9 mouse cellular contexts compared by ENCODE assay signal in genomic region chr5:105986401-105986800, GRCm38 (mm10).
DNase-seq lines count a peak whose midpoint lies in the region; ATAC-seq and TF ChIP-seq lines count a peak whose summit lies in the region.
"Had no signal": no experiment of that assay in that cellular context is flagged by ENCODE, and none has a peak within 500 bp of the region (broad histone marks: within the 10 kb centered on the region; RNA-seq: fewer than 3 reads in every experiment).

No protein-coding gene starts in this region.

- H3K27me3 ChIP-seq in liver, embryonic 14.5 days (ENCODE audit: control insufficient read depth, insufficient read depth, low read length), result no peaks in the 10 kb centered on the region
- H3K27me3 ChIP-seq in liver, embryonic 12.5 days (replicated peaks), result no peaks in the 10 kb centered on the region

- no peaks in the 10 kb centered on the region for H3K4me1 ChIP-seq in liver, embryonic 14.5 days (replicated peaks; ENCODE audit: control insufficient read depth in 2 of 2, insufficient read depth in 2 of 2, low read length in 1 of 2)
- no peaks in the 10 kb centered on the region for H3K4me1 ChIP-seq in liver, embryonic 12.5 days

- WGBS in liver, embryonic 14.5 days (ENCODE audit: insufficient replicate concordance), result 31% methylated on average over 7 of the region's 7 CpGs
- WGBS in liver, embryonic 12.5 days (ENCODE audit: insufficient replicate concordance), result 34% methylated on average over 7 of the region's 7 CpGs

- peak; percentile 47 for DNase-seq in adrenal gland, postnatal 10 days
- DNase-seq in adrenal gland, postnatal 25 days, result no peak
- DNase-seq in liver, embryonic 14.5 days (ENCODE audit: low read depth in 3 of 3, low spot score in 3 of 3), result no peak
- DNase-seq in cerebellum, postnatal 25 days, result peak; percentile 57 to 81
- DNase-seq in layer of hippocampus, adult 9-11 months, result peak; percentile 9
- DNase-seq in right cerebral cortex, postnatal 10 days (ENCODE audit: low spot score in 2 of 2), result peak; percentile 39 to 66
- DNase-seq in thymus, postnatal 0 days (ENCODE audit: low spot score), result no peak

- peak; percentile 14; the same call in 1 of the 2 replicates for TF ChIP-seq CTCF in liver, embryonic 14.5 days (IDR thresholded peaks at IDR 0.05; ENCODE audit: low read depth)

- H3K9me3 ChIP-seq in liver, embryonic 14.5 days (ENCODE audit: control insufficient read depth, low read length), result no peaks in the 10 kb centered on the region
- H3K9me3 ChIP-seq in liver, embryonic 12.5 days (replicated peaks), result no peaks in the 10 kb centered on the region

- H3K36me3 ChIP-seq in liver, embryonic 14.5 days (replicated peaks; ENCODE audit: control insufficient read depth, insufficient read depth, low read depth), result no peaks in the 10 kb centered on the region
- no peaks in the 10 kb centered on the region for H3K36me3 ChIP-seq in liver, embryonic 12.5 days

- no peak overlapping the region for H3K9ac ChIP-seq in liver, embryonic 14.5 days (replicated peaks)
- H3K9ac ChIP-seq in liver, embryonic 12.5 days, result no peak overlapping the region

- H3K4me3 ChIP-seq in liver, embryonic 14.5 days (ENCODE audit: insufficient read depth in 1 of 2, low read depth in 2 of 2, low read length in 2 of 2), result no peak overlapping the region
- H3K4me3 ChIP-seq in liver, embryonic 12.5 days, result no peak overlapping the region
- H3K4me3 ChIP-seq: erythroblast, embryonic 14.5 days had no signal

- no peak overlapping the region for H3K4me2 ChIP-seq in liver, embryonic 14.5 days (ENCODE audit: low read depth)
- H3K4me2 ChIP-seq in liver, embryonic 12.5 days, result no peak overlapping the region

- TF ChIP-seq EP300 in liver, embryonic 14.5 days (IDR thresholded peaks at IDR 0.05; ENCODE audit: low read depth), result no peak

- H3K27ac ChIP-seq in liver, embryonic 14.5 days, result no peak overlapping the region
- H3K27ac ChIP-seq in liver, embryonic 12.5 days, result no peak overlapping the region

- ATAC-seq in liver, embryonic 14.5 days (ENCODE audit: insufficient read depth), result no peak
- no peak for ATAC-seq in liver, embryonic 12.5 days

Comparison
In these comparisons a context has a peak if more than half of its experiments do, and no peak if none do; other contexts are left out.
1. DNase-seq: peak in adrenal gland, postnatal 10 days (single experiment), cerebellum, postnatal 25 days (2 of 2), layer of hippocampus, adult 9-11 months (single experiment) and right cerebral cortex, postnatal 10 days (2 of 2); none in adrenal gland, postnatal 25 days (single experiment), liver, embryonic 14.5 days (0 of 3) and thymus, postnatal 0 days (single experiment).